Mouse (Mus musculus) adrenal gland, postnatal 25 days (tissue): Measurements from ENCODE around the gene Dmrt1. TPM values are rescaled to one million over a fixed set of nuclear protein-coding genes. Genes with fewer than 3 reads are reported as not detected.

Source experiments
- DNase-seq: peaks from one replicate; pipeline ENCODE4 v3.0.0; 2021; ENCODE audit warnings: mixed read lengths
- total RNA-seq: library from RNA; stranded (reverse); gene quantifications from 2 replicates; pipeline ENCODE4 v1.2.3, GENCODE M21; 2021

Dmrt1 gene
- total RNA-seq, 1 experiment from 2014 or later: not detected

DNA sequence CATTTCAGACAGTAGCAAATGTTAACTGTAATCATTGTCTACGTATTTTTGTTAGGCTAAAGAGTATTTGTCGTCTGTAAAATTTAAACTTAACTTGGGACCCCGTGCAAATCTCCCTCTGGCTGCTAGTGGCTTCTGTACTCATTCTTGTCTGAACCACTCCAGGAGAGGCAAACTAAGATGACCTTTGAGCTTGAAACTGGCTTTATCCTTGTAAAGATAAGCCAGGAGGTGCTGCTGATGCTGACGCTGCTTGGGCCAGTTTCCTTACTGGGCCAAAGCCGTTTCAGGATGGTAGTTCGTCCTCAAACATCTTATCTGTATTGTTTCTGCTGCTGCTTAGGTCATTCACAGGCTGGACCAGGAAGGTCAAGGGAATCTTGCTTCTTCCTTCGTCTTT is 64.4 kb downstream of the Dmrt1 start:
- DNase-seq: no peak

DNA sequence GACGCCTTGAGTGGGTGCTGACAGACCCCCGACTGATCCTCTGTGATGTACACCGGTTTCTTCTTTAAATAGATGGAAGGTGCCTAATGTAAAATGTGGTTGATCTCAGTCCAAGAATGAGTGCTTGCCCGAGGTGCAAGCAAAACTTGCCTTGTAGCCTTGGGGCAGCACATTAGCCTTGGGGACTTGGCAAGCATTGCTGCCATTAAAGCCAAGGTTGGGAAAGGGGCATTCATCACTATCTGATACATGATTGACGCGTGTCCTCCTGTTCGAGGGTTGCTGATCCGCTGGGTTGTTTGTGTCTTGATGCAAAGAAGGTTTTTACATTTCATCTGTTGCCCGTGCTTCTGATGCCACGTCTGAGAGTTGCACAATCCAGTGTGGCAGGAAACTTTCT is 69.0 kb downstream of the Dmrt1 start:
- DNase-seq: peak; percentile 16

DNA sequence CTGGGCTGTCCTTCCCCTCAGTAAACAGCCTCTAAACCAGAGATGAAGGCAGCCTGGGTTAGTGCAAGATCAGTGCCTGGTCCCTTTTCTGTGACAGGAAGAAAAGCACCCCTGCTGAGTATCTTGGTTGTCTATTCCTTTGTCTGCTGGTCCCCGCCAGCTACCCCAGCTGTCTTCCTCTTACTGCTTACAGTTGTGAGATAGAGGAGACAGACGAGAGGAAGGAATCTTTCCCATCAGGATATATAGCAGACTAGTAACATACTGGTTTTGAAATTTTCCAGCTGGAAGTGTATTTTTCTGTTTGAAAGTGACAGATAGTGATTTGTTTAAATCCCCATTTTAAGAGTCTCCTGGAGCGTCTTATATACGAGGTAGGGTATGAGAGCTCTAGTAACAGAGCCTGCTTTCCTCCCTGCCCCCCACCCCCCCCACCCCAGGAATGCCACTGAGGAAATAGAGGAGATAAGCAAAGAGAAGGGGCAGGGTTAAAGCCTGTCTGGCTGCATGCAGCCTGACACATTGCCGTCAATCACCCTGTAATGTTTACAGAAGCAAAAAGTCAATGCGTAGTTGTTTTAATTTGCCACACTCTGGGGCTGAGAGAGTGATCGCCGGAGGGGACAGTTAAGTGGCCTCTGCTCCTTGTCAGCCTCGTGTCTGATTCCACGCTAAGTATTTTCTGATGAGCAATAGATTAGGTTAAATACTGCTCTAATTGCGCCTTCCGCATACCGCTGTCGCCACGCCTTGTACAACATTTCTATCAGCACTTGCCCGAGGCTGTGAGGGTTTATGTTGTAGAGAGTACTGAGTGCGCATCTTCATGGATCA is 69.8 kb downstream of the Dmrt1 start:
- DNase-seq: no peak

DNA sequence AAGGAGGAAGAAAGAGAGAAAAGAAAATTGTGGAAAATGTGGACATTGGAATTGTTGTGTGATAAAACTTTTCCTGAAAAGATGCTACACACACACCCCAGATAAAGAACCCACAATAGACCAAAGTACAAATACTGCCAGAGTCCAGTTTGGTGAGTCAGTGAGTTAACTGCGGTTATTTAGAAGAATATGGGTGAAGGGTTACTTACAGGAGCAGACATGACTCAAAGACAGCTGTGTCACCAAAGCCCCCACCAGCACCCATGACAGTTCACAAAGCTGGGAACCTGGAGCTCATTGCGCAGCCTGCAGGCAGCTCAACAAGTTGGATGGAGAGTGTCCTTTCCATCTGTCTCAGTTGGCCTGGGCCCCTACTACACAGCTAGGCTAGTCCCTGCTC is 72.9 kb downstream of the Dmrt1 start:
- DNase-seq: no peak

DNA sequence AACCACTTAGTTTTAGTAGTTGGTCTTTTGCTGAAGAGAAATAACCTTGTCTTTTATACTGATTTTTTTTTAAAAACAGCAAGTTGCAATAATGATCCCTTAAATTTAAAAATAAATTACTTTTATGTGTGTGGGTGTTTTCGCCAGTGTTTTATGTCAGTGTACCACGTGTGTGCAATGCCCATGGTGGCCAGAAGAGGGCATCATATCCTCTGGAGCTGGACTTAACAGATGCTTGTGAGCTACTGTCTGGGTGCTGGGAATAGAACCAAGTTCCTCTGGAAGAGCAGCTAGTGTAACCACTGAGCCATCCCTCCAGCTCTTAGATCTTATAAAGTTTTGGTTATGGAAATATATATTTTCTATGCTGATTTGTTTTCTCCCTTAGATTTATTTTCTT is 74.0 kb downstream of the Dmrt1 start:
- no peak for DNase-seq

DNA sequence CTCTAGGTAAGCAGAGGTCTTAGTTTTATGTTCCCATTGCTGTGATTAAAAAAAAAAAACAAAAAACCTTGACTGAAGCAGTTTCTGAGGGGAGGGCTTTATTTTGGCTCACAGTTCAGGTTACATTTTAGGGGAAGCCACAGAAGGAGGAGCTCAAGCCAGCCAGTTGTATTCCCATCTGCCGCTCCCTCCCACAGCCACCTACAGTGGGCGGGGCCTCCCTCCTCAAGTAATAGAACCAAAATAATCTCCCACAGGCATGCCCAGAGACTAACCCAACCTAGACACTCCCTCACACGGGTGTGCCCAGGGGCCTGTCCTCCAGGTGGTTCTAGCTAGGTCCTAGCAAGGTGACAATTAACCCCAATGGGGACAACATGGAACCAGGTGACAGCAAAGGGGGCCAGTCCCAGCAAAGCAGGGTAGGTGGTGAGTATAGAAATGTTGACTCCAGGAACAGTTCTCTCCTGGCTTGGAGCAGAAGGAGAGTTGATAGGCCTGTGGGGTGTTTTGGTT is 92.4 kb downstream of the Dmrt1 start:
- DNase-seq: no peak

DNA sequence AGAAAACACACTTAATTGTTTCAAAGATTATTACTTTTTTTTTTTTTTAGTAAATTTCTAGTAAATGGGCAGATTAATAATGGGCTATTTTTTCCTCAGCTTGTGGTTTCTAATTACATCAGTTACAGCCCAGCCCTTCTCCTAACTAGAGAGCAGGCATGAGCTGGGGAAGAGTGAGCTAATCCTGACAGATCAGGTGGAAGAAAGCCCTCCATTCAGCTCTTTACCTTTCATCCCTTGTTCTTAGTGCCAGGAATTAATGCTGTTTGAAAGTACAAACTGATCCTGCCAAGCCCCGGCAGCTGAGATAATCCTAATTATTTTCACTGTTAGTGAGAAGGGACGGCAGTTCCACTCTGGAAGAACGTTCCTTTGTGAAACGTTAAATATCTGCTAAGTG is 93.2 kb downstream of the Dmrt1 start:
- no peak for DNase-seq

DNA sequence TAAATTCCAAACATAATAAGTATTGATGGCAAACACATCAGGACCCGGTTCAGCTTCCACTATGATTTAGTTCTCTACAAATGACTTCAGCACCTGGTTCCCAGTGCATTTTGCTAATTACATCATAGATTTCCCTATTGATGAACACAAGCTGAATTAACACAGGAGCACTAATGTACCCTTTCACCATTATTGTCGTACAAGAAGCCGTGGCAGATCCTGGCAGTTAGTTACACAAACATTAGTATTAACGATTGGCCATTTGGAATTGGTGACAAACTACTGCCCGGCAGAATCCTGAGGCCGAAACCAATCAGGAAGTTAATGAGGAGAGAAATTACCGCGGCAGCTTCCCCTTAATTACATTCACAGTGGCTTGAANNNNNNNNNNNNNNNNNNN is 96.5 kb downstream of the Dmrt1 start:
- DNase-seq: no peak

DNA sequence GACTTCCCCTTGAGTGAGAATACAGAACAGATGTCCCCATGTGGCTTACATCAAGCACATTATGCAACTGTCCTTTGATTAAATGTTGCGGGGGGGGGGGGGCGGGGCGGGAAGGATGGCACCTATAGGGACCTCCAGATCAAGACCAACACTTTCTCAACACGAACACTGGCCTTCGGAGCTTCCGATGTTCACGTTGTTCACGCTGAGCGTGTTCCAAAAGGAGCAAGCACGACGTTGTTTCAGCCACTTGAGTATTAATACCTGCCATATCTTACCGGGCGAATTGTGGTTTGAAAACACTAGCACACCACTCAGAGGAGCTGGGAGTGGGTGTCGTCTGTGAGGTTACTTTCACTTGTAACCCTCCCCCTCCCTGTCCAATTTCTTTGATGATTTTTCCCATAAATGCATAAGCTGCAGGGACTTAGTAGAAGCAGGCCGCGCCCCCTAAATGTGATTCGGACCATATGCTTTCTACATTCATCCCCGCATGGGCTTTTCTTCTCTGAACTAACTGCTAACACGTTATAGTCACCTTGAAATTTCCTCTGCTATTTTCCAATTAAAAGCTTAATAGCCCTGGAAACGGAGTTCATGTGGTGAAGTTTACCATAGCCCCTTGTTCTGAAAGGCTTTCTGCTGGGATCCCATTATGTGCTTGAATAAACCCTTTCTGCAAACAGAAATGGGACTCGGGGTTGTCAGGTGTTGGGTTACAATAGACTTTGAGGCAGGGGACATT is 102.2 kb downstream of the Dmrt1 start:
- DNase-seq: no peak

DNA sequence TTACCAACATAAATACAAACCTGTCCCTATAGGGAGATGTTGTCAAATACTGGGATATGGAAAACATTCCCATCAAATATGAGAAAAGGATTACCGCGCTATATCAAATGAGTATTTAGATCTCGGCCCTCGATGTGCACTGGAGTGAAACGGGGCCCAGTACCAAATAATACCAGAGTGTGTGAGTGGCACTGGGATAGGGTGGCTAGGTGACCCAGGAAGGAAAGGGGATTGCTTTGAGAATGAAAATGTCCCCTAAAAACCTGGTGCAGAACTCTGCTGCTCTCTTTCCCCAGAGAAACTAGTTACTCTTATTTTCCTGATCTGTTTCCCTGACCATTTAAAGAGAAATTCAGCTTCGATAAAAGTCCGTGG is 102.8 kb downstream of the Dmrt1 start:
- no peak for DNase-seq

DNA sequence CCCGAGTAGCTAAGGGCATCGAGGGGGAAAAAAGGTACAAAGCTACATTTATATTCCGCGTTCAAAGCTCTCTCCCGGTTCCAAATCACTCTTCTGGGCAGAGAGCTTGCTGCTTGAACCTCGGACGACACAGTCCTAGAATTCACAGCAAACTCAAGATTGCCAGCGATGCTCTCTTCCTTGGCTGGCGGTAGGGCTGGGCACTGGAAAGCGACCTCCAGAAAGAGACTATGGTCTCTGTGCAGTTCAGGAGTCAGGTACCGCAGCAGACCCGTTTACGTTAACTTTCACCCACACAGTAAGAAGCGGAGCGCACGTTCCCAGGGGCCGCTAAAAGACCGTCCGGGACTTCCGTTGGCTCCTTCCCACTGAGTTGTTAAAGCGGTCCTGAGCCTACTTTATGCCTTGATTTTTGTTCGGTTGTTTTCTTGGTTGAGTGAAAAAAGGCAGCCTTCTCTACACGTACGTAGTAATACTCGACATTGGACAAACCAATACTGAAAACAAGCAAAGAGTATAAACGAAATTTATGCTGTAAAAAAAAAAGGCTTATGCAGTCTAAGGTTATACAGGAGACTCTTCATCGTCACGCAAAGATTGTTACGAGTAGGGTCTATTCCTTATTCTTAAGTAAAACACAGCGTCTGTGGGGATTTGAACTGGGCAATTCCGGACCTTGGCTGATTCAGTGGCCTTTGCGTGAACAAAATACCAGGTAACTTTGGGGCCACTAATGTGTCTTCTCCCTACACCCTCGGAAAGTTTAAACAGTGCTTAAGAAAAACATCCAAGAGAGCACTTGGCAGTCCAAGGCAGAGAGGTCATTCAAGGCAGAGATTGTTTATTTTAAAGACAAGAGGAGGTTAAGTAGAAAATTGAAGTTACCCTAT is 103.8 kb downstream of the Dmrt1 start:
- no peak for DNase-seq

DNA sequence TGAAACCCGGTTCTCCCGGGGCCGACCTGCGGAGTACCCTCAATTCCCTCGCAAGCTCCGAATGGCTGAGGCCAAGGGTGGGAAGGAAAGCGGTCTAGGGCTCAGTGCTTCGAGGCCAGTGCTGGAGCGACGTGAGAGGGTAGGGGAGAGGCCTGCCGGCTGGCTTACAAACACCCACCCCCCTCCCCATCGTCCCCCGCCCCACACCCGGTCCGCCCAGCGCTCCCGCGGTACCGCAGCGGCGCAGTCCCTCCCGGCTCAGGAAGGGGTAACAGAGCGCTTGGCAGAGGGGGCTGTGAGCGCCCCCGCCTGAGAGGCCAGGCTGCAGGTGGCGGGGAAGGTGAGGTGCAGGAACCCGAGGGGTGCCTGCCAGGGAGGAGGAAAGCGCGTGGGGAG is 104.6 kb downstream of the Dmrt1 start, which contains the start of gene Dmrt3:
Gene Dmrt3, plus strand, starts transcription at position 287 of the 396 bp plus-strand sequence.
- DNase-seq: no peak

DNA sequence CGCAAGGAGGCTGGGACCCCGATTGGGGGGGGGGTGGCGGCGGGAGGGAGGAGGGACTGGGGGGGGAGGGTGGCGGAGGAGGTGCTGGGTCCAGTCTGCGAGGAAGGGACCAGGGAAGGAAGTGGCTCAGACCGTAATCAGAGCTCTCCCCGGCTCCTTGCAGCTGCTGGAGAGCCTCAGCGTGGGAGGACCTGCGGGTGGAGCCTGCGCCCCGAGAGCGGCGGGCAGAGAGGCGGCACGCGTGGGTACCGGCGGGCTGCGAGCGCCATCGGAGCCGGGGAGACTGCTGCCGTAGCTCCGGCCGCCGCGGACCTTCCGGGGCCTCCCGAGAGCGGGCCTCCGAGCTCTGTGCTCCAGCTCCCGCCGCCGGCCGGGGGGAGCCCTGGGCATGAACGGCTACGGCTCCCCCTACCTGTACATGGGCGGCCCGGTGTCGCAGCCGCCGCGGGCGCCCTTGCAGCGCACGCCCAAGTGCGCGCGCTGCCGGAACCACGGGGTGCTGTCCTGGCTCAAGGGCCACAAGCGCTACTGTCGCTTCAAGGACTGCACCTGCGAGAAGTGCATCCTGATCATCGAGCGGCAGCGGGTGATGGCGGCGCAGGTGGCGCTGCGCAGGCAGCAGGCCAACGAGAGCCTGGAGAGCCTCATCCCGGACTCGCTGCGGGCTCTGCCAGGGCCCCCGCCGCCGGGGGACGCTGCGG is 105.1 kb downstream of the Dmrt1 start:
- peak; percentile 8 for DNase-seq

DNA sequence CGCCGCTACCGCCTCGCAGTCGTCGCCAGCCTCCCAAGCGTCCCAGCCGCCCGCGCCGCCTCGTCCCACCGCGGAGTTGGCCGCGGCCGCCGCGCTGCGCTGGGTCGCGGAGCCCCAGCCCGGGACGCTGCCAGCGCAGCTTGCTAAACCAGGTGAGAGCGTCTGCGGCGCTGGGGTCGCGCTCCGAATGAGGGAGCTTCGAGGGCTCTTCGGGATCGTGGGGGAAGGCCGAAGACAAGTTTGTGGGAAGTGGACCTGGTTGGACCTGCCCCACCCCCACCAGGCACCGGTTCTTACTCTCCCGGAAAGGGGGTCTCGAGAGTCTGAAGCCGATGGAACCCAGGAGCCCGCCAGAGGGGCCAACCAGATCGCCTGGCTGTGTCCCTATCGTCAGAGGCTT is 105.7 kb downstream of the Dmrt1 start:
- no peak for DNase-seq

DNA sequence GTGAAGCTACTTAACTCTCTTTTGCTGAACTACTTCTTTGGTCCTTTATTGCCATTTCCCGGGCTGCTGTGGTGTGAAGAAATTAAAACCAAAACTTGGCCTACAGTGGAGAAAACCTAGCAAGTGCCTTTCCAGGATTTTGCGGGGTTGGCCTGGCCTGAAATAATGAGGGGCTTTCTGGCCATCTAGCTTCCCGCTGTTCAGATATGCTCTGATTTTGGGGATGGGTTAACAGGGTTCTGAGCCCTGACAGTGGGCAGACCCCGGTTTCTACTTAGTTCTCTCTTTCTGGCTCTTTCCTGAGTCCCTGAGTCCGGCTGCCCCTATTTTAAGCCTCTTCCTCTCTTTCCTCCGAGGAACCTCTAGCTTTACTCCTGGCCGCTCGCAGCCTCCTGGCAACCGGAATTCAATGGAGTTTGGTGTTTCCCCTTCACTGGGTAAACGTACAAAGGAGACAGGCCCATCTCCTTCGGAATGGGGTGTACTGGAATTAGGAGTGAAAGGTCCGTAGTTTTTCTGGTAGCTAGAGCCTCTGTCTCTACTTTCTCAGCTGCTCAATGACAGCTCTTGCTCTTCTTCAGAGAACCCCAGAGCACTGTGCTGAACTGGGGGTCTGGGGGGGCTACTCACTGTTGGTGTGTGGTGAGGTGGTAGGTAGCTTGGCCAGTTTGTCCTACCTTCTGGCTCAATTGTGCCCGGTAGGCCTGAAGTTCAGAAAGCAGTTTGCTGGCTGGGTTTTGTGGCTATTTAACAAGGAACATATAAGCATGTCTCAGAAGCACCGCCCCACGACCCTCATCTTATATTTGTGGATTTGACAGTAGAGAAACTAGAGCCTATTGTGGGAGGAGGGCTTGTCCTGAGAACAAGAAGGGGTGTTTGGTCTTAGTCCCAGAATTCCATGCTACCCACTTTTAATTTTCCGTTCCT is 106.7 kb downstream of the Dmrt1 start:
- no peak for DNase-seq

DNA sequence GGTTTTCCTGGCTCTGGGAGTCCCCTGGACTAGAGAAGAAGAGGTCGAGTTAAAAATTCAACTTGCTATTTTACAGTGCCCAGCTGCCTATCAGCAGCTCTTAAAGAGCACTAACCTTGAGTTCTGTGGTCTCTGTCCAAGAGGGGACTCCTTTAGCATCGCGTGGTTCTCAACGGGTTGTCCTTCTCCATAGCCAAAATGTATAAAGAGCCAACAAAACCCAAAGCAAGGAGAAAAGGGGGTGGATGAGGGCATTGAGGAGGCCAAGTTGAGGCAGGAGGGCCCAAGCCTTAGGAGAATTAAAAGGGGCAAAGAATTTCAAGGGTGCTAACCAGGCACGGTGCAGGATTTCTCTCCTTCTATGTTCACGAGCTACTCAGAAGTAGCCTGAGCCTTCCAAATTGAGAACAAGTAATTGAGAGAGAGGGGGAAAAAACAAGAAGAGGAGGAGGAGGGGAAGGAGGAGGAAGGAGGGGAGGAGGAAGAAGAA is 107.4 kb downstream of the Dmrt1 start:
- no peak for DNase-seq

DNA sequence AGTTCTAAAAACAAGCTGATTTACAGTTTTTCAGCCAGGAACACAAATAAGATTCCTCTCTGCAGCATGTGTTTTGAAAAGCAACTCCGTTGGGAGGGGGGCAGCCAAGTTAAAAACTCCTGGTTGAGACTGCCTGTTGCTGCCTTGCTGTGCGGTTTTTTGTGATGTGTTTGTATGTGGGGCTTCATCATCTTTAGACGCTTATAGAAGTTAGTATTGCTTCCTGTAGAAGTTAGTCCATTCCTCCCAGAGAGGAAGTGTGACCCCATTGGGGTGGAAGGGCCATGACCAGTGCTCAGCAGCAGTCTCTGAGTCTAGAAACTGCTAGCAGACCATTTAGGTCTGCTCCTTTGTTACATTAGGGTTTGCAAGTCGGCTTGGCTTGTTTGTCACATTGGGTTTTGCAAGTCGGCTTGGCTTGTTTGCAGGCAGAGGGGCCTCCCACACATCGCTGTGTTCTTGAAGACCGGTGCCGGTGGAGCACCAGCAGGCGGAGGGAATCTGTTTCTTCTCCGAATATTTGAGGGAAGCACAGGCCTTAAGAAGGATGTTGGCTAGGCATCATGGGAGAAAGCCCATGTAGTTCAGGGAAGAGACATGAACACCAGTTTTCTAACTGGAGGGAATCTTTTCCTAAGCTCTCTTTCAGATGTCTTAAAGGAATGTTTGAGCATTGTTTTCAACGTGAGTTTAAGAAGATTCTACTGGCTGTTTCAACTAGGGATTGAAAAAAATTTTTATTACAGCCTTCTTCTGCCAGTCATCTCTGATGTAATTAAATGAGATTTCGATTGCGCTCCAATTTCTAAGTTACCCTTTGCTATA is 108.3 kb downstream of the Dmrt1 start:
- no peak for DNase-seq

DNA sequence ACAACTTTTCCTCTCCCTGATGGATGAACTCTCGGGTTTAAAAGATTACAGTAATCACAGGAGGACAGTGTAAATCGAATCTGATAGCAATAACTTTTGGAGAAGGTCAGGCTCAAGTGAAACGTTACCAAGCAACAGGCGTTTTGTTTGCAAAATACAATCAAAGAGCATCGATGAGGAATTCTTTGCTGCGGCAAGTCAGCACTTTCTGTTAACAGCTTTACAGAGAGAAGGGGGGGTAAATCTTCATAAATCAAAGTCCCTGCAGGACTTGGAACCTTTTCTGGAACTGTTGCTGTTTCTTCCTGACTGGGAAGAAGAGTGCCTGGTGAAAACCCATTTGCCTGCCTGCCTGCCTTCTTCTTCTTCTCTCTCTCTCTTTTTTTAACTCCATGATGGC is 110.5 kb downstream of the Dmrt1 start:
- no peak for DNase-seq
